Mouse (Mus musculus): ENCODE results near the gene Slc16a13.

Slc16a13 gene

GRCm38 (mm10) chr11:70210681-70211080 lies 10.2 kb downstream of the Slc16a13 start:
- DNase-seq, result no peak

DNA sequence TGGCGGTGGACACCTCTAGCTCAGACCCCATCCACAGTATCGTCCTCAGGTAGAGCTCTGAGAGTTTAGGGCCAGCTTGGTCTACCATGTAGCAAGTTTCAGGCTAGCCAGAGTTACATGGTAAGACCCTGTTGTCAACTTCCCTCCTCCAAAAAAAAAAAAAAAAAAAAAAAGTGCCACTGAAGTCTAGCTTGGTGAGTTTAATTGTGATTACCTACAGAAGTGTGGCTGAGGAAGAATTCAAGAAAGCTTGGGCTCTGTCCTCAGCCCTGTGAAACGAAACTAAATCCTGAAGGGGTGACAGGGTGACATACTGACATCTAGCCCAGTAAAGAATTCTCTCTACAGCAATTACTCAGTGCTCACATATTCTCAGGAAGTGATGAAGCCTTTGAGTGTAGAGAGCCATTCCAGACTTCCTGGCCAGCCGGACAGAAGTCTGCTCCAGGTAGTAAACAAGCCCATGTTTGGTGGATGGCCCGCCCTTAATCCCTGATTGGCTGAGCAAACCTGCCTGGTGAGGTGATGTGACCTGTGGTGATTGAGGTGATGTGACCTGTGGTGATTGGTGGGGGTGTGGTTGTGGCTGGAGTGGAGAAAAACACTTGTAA lies 12.0 kb downstream of the Slc16a13 start:
- DNase-seq, result no peak

GRCm38 (mm10) chr11:70207283-70207682 lies 13.6 kb downstream of the Slc16a13 start:
- DNase-seq, result no peak

DNA sequence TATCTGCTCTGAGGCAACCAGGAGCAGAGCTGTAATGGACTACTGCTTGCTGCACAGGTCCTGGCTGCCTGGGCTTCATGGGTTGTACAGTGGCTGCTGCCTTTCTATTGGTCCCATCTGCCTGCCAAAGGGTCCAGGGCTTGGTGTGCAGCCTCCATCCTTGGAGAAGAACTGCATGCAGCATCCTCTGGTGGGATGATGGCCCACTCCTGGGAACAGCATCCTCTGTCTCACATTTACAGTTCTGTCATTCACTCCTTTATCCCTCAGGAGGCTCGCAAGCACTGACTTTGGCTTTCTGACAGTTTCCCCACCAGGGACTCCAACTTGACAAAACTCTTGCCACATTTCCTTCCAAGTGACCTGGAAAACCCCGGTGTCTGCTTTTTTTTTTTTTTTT lies 14.1 kb downstream of the Slc16a13 start:
- no peak for DNase-seq

DNA sequence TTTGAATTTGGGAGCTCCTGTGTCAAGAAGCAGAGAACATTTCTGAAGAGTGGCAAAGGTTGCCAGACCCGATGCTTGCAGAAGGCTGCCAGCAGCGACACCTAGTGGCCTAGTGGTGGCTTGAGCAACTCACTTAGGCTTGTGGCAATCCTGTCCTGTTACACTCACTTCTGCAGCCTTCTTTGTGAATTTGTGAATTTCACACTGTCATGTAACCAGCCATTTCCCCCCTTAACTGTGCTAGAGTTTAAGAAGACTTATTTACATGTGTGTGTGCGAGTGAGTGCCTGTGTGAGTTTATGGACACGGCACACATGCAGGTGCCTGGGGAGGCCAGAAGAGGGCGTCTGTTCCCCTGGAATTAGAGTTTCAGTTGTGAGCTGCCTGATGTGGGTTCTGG lies 19.2 kb downstream of the Slc16a13 start:
- DNase-seq, result peak; percentile 60

DNA sequence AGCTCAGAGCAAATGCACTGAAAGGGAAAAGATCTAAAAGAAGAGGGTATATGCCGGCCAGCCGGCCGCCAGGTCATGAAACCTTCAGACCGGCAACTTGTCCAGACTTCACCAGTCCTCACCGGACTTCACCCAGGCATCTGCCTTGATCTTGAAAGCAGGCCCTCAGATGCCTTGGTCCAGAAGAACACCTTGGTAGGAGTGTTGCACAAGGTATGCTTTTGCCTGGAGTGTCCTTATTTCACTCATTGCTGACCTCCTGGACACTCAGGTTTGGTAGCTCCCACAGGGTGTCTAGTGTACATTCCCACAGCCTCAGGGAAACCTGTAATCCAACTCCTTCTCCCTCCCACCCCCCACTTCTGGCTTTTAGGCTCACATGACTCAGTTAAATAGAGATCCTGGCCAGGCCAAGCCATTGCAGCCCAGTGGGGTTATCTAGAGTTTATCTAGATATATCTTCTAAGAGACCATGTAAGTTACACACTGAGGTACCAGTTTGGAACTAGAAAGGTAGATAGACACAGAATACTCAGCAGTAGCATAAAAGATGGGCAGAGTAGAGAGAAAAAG lies 20.7 kb downstream of the Slc16a13 start:
- no peak for DNase-seq

DNA sequence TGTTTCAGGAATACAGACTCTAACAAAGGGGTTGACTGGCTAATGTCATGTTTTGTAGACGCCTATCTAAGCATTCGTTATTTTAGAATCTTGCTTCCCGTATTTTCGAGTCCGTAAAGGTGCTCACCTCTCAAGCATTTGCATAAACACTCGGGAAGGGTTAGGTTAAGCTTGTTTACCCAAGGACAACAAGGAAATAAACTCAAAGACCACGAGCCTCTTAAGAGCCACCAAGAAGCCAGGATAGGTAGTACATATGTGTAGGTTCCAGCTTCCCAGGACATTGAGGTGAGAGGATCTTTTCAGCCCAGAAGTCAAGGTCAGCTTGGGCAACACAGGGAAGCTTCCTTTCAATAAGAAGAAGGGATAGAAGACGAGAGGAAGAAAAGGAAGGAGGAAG lies 21.8 kb downstream of the Slc16a13 start:
- no peak for DNase-seq

GRCm38 (mm10) chr11:70198332-70198731 lies 22.5 kb downstream of the Slc16a13 start:
- DNase-seq, result no peak

DNA sequence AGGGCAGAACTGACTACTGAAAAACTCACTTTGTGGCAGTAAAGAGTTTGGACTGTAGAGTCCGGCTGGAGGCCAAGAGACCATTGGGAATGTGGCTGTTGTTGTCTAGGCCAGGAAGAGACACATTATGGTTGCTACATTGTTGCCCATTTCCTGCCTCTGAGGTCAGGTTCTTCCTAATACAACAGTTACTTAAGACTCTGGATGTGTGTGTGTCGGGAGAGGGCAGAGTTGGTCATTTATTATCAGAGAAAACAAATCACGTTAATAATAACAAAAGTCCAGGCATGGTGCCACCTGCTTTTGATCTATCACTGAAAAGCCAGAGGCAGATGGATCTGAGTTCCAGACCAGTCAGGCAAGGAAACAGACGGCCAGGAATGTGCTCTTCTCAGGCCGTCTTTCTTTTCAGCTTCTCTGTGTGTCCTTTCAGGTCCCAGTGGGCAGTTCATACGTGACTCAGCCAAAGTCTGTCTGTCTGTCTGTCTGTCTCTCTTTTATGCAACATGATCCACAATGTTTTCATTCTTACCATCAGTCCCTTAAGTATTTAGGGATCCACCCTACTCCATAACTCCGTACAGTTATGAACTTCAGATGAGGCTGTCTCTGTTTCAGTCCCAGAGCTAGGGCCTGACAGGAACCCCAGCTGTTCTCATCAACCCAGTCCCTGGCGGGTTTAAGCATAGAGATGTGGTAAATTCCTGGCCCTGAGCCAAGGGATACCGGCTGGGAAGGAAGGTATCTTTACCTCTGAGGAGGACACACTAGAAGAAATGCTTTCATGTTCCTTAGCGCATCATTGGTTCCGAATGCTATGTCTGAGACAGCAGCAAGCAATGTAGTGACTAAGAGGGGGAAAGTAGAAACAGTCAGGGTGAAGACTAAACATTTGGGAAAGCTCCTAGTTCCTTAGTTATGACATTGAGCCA lies 27.2 kb downstream of the Slc16a13 start:
- no peak for DNase-seq

DNA sequence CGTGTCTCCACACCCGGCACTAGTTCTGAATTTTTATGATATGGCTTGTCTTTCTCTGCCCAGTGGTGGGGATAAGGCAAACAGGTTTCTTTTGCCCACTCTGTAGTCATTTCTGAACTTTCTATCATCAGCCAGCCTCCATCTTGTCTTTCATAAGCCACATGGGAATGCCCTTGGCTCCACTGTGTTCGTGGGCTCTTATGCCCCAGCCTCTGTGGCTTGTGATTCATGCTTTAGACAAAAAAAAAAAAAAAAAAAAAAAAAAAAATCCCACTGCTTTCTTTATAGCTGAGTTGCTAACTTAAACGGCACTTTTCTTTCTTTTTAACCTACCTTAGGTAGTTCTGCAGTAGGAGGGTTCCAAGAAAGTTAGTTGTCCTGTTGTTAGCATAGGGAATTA lies 28.7 kb downstream of the Slc16a13 start:
- no peak for DNase-seq

DNA sequence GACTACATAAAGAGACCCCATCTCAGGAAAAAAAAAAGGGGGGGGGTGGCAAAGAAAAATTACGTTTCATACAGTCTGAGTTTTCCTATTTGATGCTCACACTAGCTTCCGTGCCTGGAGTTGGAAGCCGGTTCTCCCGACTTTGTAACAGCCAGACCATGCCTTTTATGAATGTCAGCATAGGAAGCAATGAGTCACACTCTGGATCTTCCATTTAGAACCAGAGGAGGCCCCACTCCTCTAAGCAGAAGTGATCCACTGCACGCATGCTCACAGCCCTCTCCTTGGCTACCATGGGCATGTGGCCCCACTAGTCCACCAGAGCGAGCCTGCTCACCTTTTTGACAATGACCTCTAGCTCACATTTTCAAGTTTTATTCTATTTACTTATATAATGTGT lies 29.7 kb downstream of the Slc16a13 start:
- no peak for DNase-seq

GRCm38 (mm10) chr11:70189319-70190134 lies 31.3 kb downstream of the Slc16a13 start:
- DNase-seq, result no peak

DNA sequence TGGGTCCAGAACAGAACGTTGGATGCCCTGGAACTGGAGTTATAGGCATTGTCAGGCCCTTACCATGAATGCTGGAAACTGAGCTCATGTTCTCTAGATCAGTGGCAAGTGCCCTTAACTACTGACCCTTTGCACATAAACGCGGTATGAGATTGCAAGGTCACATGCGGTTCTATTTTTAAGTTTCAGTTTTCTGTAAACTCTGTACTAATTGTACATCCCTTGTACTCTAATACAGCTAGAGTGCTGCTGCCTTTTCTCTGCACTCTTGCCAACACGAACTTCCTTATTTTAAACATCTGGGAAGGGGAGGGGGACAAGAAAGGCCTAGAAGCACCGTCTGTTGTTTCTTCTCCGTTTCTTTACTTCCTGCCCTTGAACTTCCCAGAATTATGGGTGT lies 35.7 kb downstream of the Slc16a13 start:
- DNase-seq, result no peak

DNA sequence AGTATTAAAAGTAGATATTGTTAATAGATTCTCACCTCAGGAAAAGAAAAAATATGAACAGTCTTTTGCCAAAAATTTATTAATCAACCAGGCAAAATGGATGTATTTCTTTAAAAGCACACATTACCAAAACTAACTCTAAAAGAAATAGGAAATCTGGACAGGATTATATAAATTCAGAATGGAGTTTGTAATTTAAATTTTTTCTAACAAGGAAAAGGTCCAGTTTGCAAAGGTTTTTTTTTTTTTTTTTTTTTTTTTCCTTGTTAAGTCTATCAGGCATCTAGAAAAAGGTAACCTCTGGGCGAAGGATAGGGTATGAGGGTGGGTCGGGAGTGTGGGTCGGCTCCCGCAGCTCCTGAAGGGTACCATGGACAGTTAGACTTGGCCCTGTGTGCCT lies 40.4 kb downstream of the Slc16a13 start:
- DNase-seq, result no peak

DNA sequence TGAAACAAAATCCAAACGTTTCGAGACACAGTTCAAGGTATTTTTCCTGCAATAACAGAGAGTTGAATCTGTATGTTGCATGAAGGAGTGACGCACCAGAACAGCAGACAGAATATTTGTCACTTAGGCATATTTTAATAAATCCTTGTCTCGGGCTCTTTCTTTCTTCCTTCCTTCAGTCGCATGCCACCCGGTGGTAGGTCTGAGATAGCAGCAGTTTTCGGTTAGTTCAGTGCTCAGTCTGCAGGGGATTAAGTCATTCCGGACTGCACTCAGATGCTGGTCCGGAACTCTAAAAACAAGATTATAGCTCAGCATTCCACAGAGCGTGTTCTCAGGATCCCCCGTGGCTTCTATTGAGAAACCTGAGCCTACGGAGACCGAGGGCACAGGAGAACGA lies 41.5 kb downstream of the Slc16a13 start:
- DNase-seq, result peak; percentile 11

- DNase-seq, result no peak
These were observed 42.1 kb downstream of the Slc16a13 start for GRCm38 (mm10) chr11:70178756-70179155.

DNA sequence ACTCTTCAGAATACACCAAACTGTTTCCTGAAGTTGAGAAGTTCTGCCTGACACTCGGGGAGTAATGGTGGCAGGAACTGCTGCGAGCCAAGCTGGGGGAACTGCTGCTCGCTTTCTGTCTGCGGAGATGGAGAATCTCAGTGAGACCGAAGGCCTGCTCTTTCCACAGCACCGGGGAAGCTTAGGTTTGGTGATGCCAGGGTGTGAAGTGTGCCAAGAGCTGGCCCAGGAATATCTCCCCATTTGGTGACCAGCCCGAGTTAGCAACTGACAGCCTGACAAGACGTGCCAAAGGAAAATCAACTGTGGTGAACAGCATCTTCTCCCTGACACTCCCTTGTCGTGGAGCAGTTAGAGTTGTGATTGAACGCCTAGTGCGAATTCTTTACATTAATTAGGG lies 42.6 kb downstream of the Slc16a13 start:
- DNase-seq, result no peak

GRCm38 (mm10) chr11:70177647-70178046 lies 43.2 kb downstream of the Slc16a13 start:
- DNase-seq, result no peak

- DNase-seq, result no peak
These were observed 46.4 kb downstream of the Slc16a13 start for GRCm38 (mm10) chr11:70174491-70174890.

DNA sequence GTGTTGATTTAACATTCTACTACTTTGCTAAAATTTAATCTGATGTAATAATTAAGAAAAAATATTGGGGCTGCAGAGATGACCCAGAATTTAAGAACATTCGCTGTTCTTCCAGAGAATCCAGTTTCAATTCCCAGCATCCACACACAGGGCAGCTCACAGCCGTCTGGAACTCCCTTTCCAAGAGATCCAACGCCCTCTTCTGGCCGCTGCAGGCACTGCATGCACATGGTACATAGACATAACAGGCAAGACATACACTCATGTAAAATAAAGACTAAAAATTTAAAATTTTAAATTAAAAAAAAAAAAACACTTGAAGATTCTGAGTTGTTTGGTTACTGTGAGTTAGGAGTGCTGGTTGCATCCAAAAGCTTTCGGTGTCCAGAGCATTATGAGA lies 48.6 kb downstream of the Slc16a13 start:
- no peak for DNase-seq

DNA sequence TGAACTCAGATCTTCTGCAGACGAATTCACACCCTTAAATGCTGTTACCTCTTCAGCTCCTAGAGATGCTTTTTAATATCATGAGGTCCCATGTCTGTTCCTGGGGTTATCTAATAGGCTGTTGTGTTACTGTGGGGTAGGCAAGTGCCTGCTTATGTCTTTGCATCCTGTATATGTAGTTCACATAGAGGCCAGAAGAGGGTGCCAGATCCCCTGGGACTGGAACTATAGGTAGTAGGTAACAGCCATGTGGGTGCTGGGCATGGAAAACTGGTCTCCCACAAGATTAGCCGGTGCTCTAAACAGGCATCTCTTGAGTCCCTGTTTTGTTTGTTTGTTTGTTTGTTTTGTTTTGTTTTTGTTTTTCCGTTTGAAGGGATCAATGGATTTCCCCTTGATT lies 49.0 kb downstream of the Slc16a13 start:
- no peak for DNase-seq

GRCm38 (mm10) chr11:70171181-70171580 lies 49.7 kb downstream of the Slc16a13 start:
- DNase-seq, result no peak

- no peak for DNase-seq
These were observed 50.6 kb downstream of the Slc16a13 start for GRCm38 (mm10) chr11:70170291-70170690.
